Mouse (Mus musculus) limb, embryonic 12.5 days (tissue): Measurements from ENCODE around the gene Tprg. TPM values are rescaled to one million over a fixed set of nuclear protein-coding genes. Genes with fewer than 3 reads are reported as not detected.

Source experiments
- ATAC-seq: fragments of 200-750 bp; cut with Nextera tagmentation; 2 replicates; pipeline ENCODE4 v1.8.0; 2017; ENCODE audit warnings: low read depth, moderate TSS enrichment; ENCODE audit not compliant: insufficient number of reproducible peaks, insufficient read depth, low FRiP score, low TSS enrichment
- H3K27ac ChIP-seq: fragments of 300-500 bp; sonication (generic); 2 replicates; pipeline ENCODE4 v1.5.1; 2016; ENCODE audit warnings: mild to moderate bottlenecking, moderate library complexity
- H3K27me3 ChIP-seq: fragments of 300-500 bp; sonication (generic); 2 replicates; pipeline ENCODE4 v1.6.1; 2016; ENCODE audit warnings: mild to moderate bottlenecking, moderate library complexity
- H3K36me3 ChIP-seq: fragments of 300-500 bp; sonication (generic); 2 replicates; pipeline ENCODE4 v1.6.1; 2016; ENCODE audit warnings: mild to moderate bottlenecking, moderate library complexity
- H3K4me1 ChIP-seq: fragments of 300-500 bp; sonication (generic); replicated peaks from 2 replicates; pipeline ENCODE4 v1.6.1; 2016
- H3K4me2 ChIP-seq: fragments of 300-500 bp; sonication (generic); 2 replicates; pipeline ENCODE4 v1.6.1; 2016; ENCODE audit warnings: mild to moderate bottlenecking, moderate library complexity
- H3K4me3 ChIP-seq: fragments of 300-500 bp; sonication (generic); replicated peaks from 2 replicates; pipeline ENCODE4 v1.5.1; 2016; ENCODE audit warnings: mild to moderate bottlenecking
- H3K9ac ChIP-seq: fragments of 300-500 bp; sonication (generic); replicated peaks from 2 replicates; pipeline ENCODE4 v1.6.1; 2016; ENCODE audit warnings: mild to moderate bottlenecking, moderate library complexity
- H3K9me3 ChIP-seq: fragments of 300-500 bp; sonication (generic); 2 replicates; pipeline ENCODE4 v1.6.1; 2016; ENCODE audit warnings: mild to moderate bottlenecking, moderate library complexity
- WGBS: fragments of 180-500 bp; shearing (Covaris S2); methylation state at CpG from one replicate; pipeline ENCODE4 v1.1.7; 2016; 5-methylcytosine and 5-hydroxymethylcytosine counted together
- polyA plus RNA-seq: library from polyadenylated mRNA; unstranded; fragments of >200 nt; fragmentation: Nextera tagmentation; extraction: Ambion mirVana; gene quantifications from 2 replicates; pipeline ENCODE4 v1.2.1, GENCODE M21; 2016

The Tprg gene
- polyA plus RNA-seq, 1 experiment from 2014 or later = not detected

- ATAC-seq = no peak
Observed at GRCm38 (mm10) chr16:25333279-25334219, 46.9 kb downstream of the Tprg start.

GRCm38 (mm10) chr16:25335058-25335703 is 48.6 kb downstream of the Tprg start:
- H3K36me3 ChIP-seq = no peaks in the 10 kb centered on the region
- ATAC-seq = no peak
- WGBS = 33% methylated on average over 4 of the region's 4 CpGs
- H3K9me3 ChIP-seq = no peaks in the 10 kb centered on the region
- H3K4me3 ChIP-seq = no peak overlapping the region
- no peaks in the 10 kb centered on the region for H3K27me3 ChIP-seq
- no peak overlapping the region for H3K4me2 ChIP-seq
- H3K27ac ChIP-seq = no peak overlapping the region
- H3K9ac ChIP-seq = no peak overlapping the region
- peaks cover 6% of the 10 kb centered on the region for H3K4me1 ChIP-seq

More at GRCm38 (mm10) chr16:25333279-25334219, 46.9 kb downstream of the Tprg start:
- H3K27ac ChIP-seq = no peak overlapping the region
- H3K4me3 ChIP-seq = no peak overlapping the region
- H3K4me2 ChIP-seq = no peak overlapping the region
- no peaks in the 10 kb centered on the region for H3K27me3 ChIP-seq
- H3K36me3 ChIP-seq = no peaks in the 10 kb centered on the region
- peaks cover 6% of the 10 kb centered on the region for H3K4me1 ChIP-seq
- no peak overlapping the region for H3K9ac ChIP-seq
- 87% methylated on average over 10 of the region's 10 CpGs for WGBS
- H3K9me3 ChIP-seq = no peaks in the 10 kb centered on the region

GRCm38 (mm10) chr16:25349626-25350025 is 63.0 kb downstream of the Tprg start:
- Histone ChIP-seq H3K4me3 (no peak overlapping the region), H3K27me3 (no peaks in the 10 kb centered on the region; the same call in 1 of the 2 replicates), H3K9ac (no peak overlapping the region), H3K4me2 (no peak overlapping the region), H3K27ac (no peak overlapping the region), H3K36me3 (no peaks in the 10 kb centered on the region), H3K4me1 (no peaks in the 10 kb centered on the region), H3K9me3 (no peaks in the 10 kb centered on the region)
- peak; percentile 59; the same call in 1 of the 2 replicates for ATAC-seq
- 6% methylated on average over 3 of the region's 3 CpGs for WGBS

GRCm38 (mm10) chr16:25367834-25368233 is 81.2 kb downstream of the Tprg start:
- Histone ChIP-seq H3K4me3 (no peak overlapping the region), H3K4me1 (0 out of 2 replicates have a peak, but pooled peaks cover 4% of the 10 kb centered on the region), H3K27ac (no peak overlapping the region), H3K9ac (no peak overlapping the region), H3K9me3 (no peaks in the 10 kb centered on the region), H3K4me2 (no peak overlapping the region), H3K36me3 (no peaks in the 10 kb centered on the region), H3K27me3 (no peaks in the 10 kb centered on the region)
- WGBS = 41% methylated on average over 7 of the region's 7 CpGs
- no peak for ATAC-seq

- no peaks in the 10 kb centered on the region for H3K27me3 ChIP-seq
- 0 out of 2 replicates have a peak, but pooled peaks cover 4% of the 10 kb centered on the region for H3K4me1 ChIP-seq
- H3K9me3 ChIP-seq = no peaks in the 10 kb centered on the region
- no peaks in the 10 kb centered on the region for H3K36me3 ChIP-seq
- no peak overlapping the region for H3K27ac ChIP-seq
- H3K4me3 ChIP-seq = no peak overlapping the region
- H3K9ac ChIP-seq = no peak overlapping the region
- H3K4me2 ChIP-seq = no peak overlapping the region
- 13% methylated on average over 5 of the region's 5 CpGs for WGBS
- ATAC-seq = no peak
Observed at GRCm38 (mm10) chr16:25369984-25370412, 83.4 kb downstream of the Tprg start.

- Histone ChIP-seq H3K27ac (no peak overlapping the region), H3K9me3 (no peaks in the 10 kb centered on the region), H3K4me1 (no peaks in the 10 kb centered on the region), H3K9ac (no peak overlapping the region), H3K4me3 (no peak overlapping the region), H3K36me3 (no peaks in the 10 kb centered on the region), H3K4me2 (no peak overlapping the region), H3K27me3 (no peaks in the 10 kb centered on the region)
- 87% methylated on average over 4 of the region's 4 CpGs for WGBS
- no peak for ATAC-seq
Observed at GRCm38 (mm10) chr16:25374121-25374520, 87.5 kb downstream of the Tprg start.

- H3K27me3 ChIP-seq = no peaks in the 10 kb centered on the region
- no peak overlapping the region for H3K9ac ChIP-seq
- H3K4me3 ChIP-seq = no peak overlapping the region
- no peak for ATAC-seq
- H3K4me1 ChIP-seq = no peaks in the 10 kb centered on the region
- H3K36me3 ChIP-seq = no peaks in the 10 kb centered on the region
- WGBS = 57% methylated on average over 5 of the region's 5 CpGs
- no peaks in the 10 kb centered on the region for H3K9me3 ChIP-seq
- H3K4me2 ChIP-seq = no peak overlapping the region
- H3K27ac ChIP-seq = no peak overlapping the region
Observed at GRCm38 (mm10) chr16:25374775-25375174, 88.2 kb downstream of the Tprg start.

- 43% methylated on average over 14 of the region's 14 CpGs for WGBS
- no peak for ATAC-seq
- no peaks in the 10 kb centered on the region for H3K27me3 ChIP-seq
Observed at GRCm38 (mm10) chr16:25376720-25377373, 90.2 kb downstream of the Tprg start.

GRCm38 (mm10) chr16:25377695-25378094 is 91.1 kb downstream of the Tprg start:
- Histone ChIP-seq H3K36me3 (no peaks in the 10 kb centered on the region), H3K9me3 (no peaks in the 10 kb centered on the region), H3K9ac (no peak overlapping the region), H3K4me2 (no peak overlapping the region), H3K4me1 (no peaks in the 10 kb centered on the region), H3K27me3 (no peaks in the 10 kb centered on the region), H3K27ac (no peak overlapping the region), H3K4me3 (no peak overlapping the region)
- no peak for ATAC-seq
- WGBS = 91% methylated on average over 4 of the region's 4 CpGs

More at GRCm38 (mm10) chr16:25376720-25377373, 90.2 kb downstream of the Tprg start:
- Histone ChIP-seq H3K4me3 (no peak overlapping the region), H3K27ac (no peak overlapping the region), H3K9ac (no peak overlapping the region), H3K4me1 (no peaks in the 10 kb centered on the region), H3K36me3 (no peaks in the 10 kb centered on the region), H3K9me3 (no peaks in the 10 kb centered on the region), H3K4me2 (no peak overlapping the region)

GRCm38 (mm10) chr16:25385498-25386192 is 99.0 kb downstream of the Tprg start:
- no peak for ATAC-seq
- peaks cover 4% of the 10 kb centered on the region; the same call in 1 of the 2 replicates for H3K4me1 ChIP-seq
- no peaks in the 10 kb centered on the region for H3K36me3 ChIP-seq
- no peak overlapping the region for H3K4me2 ChIP-seq
- H3K27me3 ChIP-seq = no peaks in the 10 kb centered on the region
- no peak overlapping the region for H3K27ac ChIP-seq
- H3K4me3 ChIP-seq = no peak overlapping the region
- no peak overlapping the region for H3K9ac ChIP-seq
- H3K9me3 ChIP-seq = no peaks in the 10 kb centered on the region
- 66% methylated on average over 6 of the region's 6 CpGs for WGBS
